Mouse (Mus musculus): ENCODE measurements around the gene Mapk3. TPM values are rescaled to one million over a fixed set of nuclear protein-coding genes. Genes with fewer than 3 reads are reported as not detected.

Gene Mapk3
- polyA plus RNA-seq, 1 experiment from 2014 or later = 58.0 TPM

Other genes starting within 250 kb of the Mapk3 start
- gene Eif3c, start 193.2 kb upstream of the Mapk3 start, polyA plus RNA-seq (2016; fragmentation: Nextera tagmentation; extraction: Ambion mirVana) = 200 and 222 TPM in 2 replicates
- gene Apobr, start 174.7 kb upstream of the Mapk3 start, polyA plus RNA-seq (2016; fragmentation: Nextera tagmentation; extraction: Ambion mirVana) = 0.27 and 0.63 TPM in 2 replicates
- gene Cln3, start 173.8 kb upstream of the Mapk3 start, polyA plus RNA-seq (2016; fragmentation: Nextera tagmentation; extraction: Ambion mirVana) = 26.1 and 29.2 TPM in 2 replicates
- gene Il27, start 164.7 kb upstream of the Mapk3 start, polyA plus RNA-seq (2016; fragmentation: Nextera tagmentation; extraction: Ambion mirVana) = not detected in 2 replicates
- gene Nupr1, start 128.7 kb upstream of the Mapk3 start, polyA plus RNA-seq (2016; fragmentation: Nextera tagmentation; extraction: Ambion mirVana) = 4.4 and 7.9 TPM in 2 replicates
- 44.1 and 46.4 TPM in 2 replicates for gene Sgf29, start 110.3 kb upstream of the Mapk3 start, polyA plus RNA-seq (2016; fragmentation: Nextera tagmentation; extraction: Ambion mirVana)
- 0.45 and 1.1 TPM in 2 replicates for gene Sult1a1, start 83.2 kb upstream of the Mapk3 start, polyA plus RNA-seq (2016; fragmentation: Nextera tagmentation; extraction: Ambion mirVana)
- 151 TPM in 2 replicates for gene Bola2, start 64.2 kb upstream of the Mapk3 start, polyA plus RNA-seq (2016; fragmentation: Nextera tagmentation; extraction: Ambion mirVana)
- 16.6 and 19.1 TPM in 2 replicates for gene Slx1b, start 63.8 kb upstream of the Mapk3 start, polyA plus RNA-seq (2016; fragmentation: Nextera tagmentation; extraction: Ambion mirVana)
- gene Coro1a, start 51.8 kb upstream of the Mapk3 start, polyA plus RNA-seq (2016; fragmentation: Nextera tagmentation; extraction: Ambion mirVana) = 60.8 and 65.9 TPM in 2 replicates
- gene Gdpd3, start 6.7 kb downstream of the Mapk3 start, polyA plus RNA-seq (2016; fragmentation: Nextera tagmentation; extraction: Ambion mirVana) = 2.0 and 2.4 TPM in 2 replicates
- gene Ypel3, start 17.4 kb downstream of the Mapk3 start, polyA plus RNA-seq (2016; fragmentation: Nextera tagmentation; extraction: Ambion mirVana) = 125 and 126 TPM in 2 replicates
- gene Tbx6, start 21.9 kb downstream of the Mapk3 start, polyA plus RNA-seq (2016; fragmentation: Nextera tagmentation; extraction: Ambion mirVana) = 0.64 and 0.65 TPM in 2 replicates
- gene Ppp4c, start 32.9 kb downstream of the Mapk3 start, polyA plus RNA-seq (2016; fragmentation: Nextera tagmentation; extraction: Ambion mirVana) = 315 and 323 TPM in 2 replicates
- gene Fam57b, start 38.1 kb downstream of the Mapk3 start, polyA plus RNA-seq (2016; fragmentation: Nextera tagmentation; extraction: Ambion mirVana) = 19.3 and 20.0 TPM in 2 replicates
- not detected in 2 replicates for gene 4930451I11Rik, start 72.0 kb downstream of the Mapk3 start, polyA plus RNA-seq (2016; fragmentation: Nextera tagmentation; extraction: Ambion mirVana)
- gene Doc2a, start 87.8 kb downstream of the Mapk3 start, polyA plus RNA-seq (2016; fragmentation: Nextera tagmentation; extraction: Ambion mirVana) = 6.3 and 7.7 TPM in 2 replicates
- gene Hirip3, start 102.4 kb downstream of the Mapk3 start, polyA plus RNA-seq (2016; fragmentation: Nextera tagmentation; extraction: Ambion mirVana) = 43.1 and 51.6 TPM in 2 replicates
- gene Ino80e, start 102.8 kb downstream of the Mapk3 start, polyA plus RNA-seq (2016; fragmentation: Nextera tagmentation; extraction: Ambion mirVana) = 90.9 and 96.0 TPM in 2 replicates
- gene Taok2, start 125.1 kb downstream of the Mapk3 start, polyA plus RNA-seq (2016; fragmentation: Nextera tagmentation; extraction: Ambion mirVana) = 68.3 and 71.0 TPM in 2 replicates
- gene Tmem219, start 163.3 kb downstream of the Mapk3 start, polyA plus RNA-seq (2016; fragmentation: Nextera tagmentation; extraction: Ambion mirVana) = 32.7 and 36.5 TPM in 2 replicates
- 50.5 and 53.7 TPM in 2 replicates for gene Kctd13, start 169.3 kb downstream of the Mapk3 start, polyA plus RNA-seq (2016; fragmentation: Nextera tagmentation; extraction: Ambion mirVana)
- gene Asphd1, start 190.0 kb downstream of the Mapk3 start, polyA plus RNA-seq (2016; fragmentation: Nextera tagmentation; extraction: Ambion mirVana) = 1.6 and 2.7 TPM in 2 replicates
- 13.8 and 16.9 TPM in 2 replicates for gene Sez6l2, start 191.0 kb downstream of the Mapk3 start, polyA plus RNA-seq (2016; fragmentation: Nextera tagmentation; extraction: Ambion mirVana)
- gene Cdipt, start 216.3 kb downstream of the Mapk3 start, polyA plus RNA-seq (2016; fragmentation: Nextera tagmentation; extraction: Ambion mirVana) = 81.1 and 87.2 TPM in 2 replicates
- gene Cdiptos, start 216.5 kb downstream of the Mapk3 start, polyA plus RNA-seq (2016; fragmentation: Nextera tagmentation; extraction: Ambion mirVana) = 1.0 and 1.3 TPM in 2 replicates